19 mouse cellular contexts compared by ENCODE assay signal in genomic region chr11:86573646-86574231, GRCm38 (mm10). TPM values are rescaled to one million over a fixed set of nuclear protein-coding genes. Genes with fewer than 3 reads are reported as not detected.
DNase-seq lines count a peak whose midpoint lies in the region; ATAC-seq lines count a peak whose summit lies in the region.
"Had no signal": no experiment of that assay in that cellular context is flagged by ENCODE, and none has a peak within 500 bp of the region (broad histone marks: within the 10 kb centered on the region; RNA-seq: fewer than 3 reads in every experiment).

No protein-coding gene starts in this region.

- 0 out of 2 replicates have a peak overlapping the region, but pooled peaks have one; percentile 41 for H3K27ac ChIP-seq in liver, embryonic 15.5 days (replicated peaks)
- H3K27ac ChIP-seq: embryonic facial prominence, embryonic 15.5 days; forebrain, embryonic 13.5 days; heart, adult 2 months; layer of hippocampus, adult 2 months had no signal

- H3K9me3 ChIP-seq in liver, embryonic 15.5 days (replicated peaks), result no peaks in the 10 kb centered on the region
- H3K9me3 ChIP-seq: embryonic facial prominence, embryonic 15.5 days; forebrain, embryonic 13.5 days had no signal

- H3K36me3 ChIP-seq in liver, embryonic 15.5 days (replicated peaks), result no peaks in the 10 kb centered on the region
- H3K36me3 ChIP-seq: embryonic facial prominence, embryonic 15.5 days had no signal

- no peak overlapping the region for H3K9ac ChIP-seq in liver, embryonic 15.5 days
- H3K9ac ChIP-seq: embryonic facial prominence, embryonic 15.5 days; forebrain, embryonic 13.5 days; lung, embryonic 14.5 days had no signal

- H3K4me3 ChIP-seq in liver, embryonic 15.5 days (replicated peaks), result no peak overlapping the region
- H3K4me3 ChIP-seq: embryonic facial prominence, embryonic 15.5 days; forebrain, embryonic 13.5 days; heart, adult 2 months; layer of hippocampus, adult 2 months had no signal

- H3K27me3 ChIP-seq in liver, embryonic 15.5 days, result no peaks in the 10 kb centered on the region
- H3K27me3 ChIP-seq: embryonic facial prominence, embryonic 15.5 days; forebrain, embryonic 13.5 days had no signal

- DNase-seq in gastrocnemius, postnatal 25 days, result peak; percentile 43
- no peak for DNase-seq in gastrocnemius, postnatal 4 days (ENCODE audit: low spot score in 2 of 2)
- no peak for DNase-seq in liver
- DNase-seq in induced T-regulatory cell, adult 2 months (ENCODE audit: low read depth), result peak; percentile 85
- peak; percentile 52 for DNase-seq in thymus, postnatal 25 days
- no peak for DNase-seq in urinary bladder, postnatal 36 days (ENCODE audit: low spot score in 2 of 2)
- DNase-seq in spleen, adult 18-20 months, result no peak
- DNase-seq: adrenal gland, adult 8-10 months; cerebellum, adult 2 months; heart, adult 2 months; heart, postnatal 10 days; lung, embryonic 14.5 days; midbrain, embryonic 14.5 days; right cerebral cortex, adult 18-20 months had no signal

- peaks cover 45% of the 10 kb centered on the region for H3K4me1 ChIP-seq in liver, embryonic 15.5 days (replicated peaks)

- ATAC-seq in liver, embryonic 15.5 days (ENCODE audit: insufficient read depth), result no peak
- ATAC-seq: forebrain, embryonic 13.5 days; hindbrain, embryonic 16.5 days had no signal

- no peak overlapping the region for H3K4me2 ChIP-seq in liver, embryonic 15.5 days
- H3K4me2 ChIP-seq: embryonic facial prominence, embryonic 15.5 days; forebrain, embryonic 13.5 days; lung, embryonic 14.5 days had no signal

- 79% methylated on average over 6 of the region's 6 CpGs for WGBS in liver, embryonic 15.5 days (ENCODE audit: insufficient replicate concordance)

RNA-seq across cellular contexts. Expression of gene Tubd1, which starts 28.9 kb away (rescaled TPM):
- 1 to 10 TPM; 5.5 to 6.4 TPM for total RNA-seq in gastrocnemius, postnatal 25 days (2021)
- 1 to 10 TPM; 5.0 to 5.2 TPM for total RNA-seq in gastrocnemius, postnatal 4 days (2021)
- 9.8 and 9.9 TPM in 2 replicates for polyA plus RNA-seq in liver, embryonic 15.5 days (2015; fragmentation: Nextera tagmentation; extraction: Ambion mirVana)

RNA-seq across cellular contexts. Expression of gene Rps6kb1, which starts 29.1 kb away (rescaled TPM):
- 10 to 100 TPM; 19.0 to 20.2 TPM for total RNA-seq in gastrocnemius, postnatal 25 days (2021)
- total RNA-seq in gastrocnemius, postnatal 4 days (2021), result 10 to 100 TPM; 50.5 to 56.8 TPM
- polyA plus RNA-seq in liver, embryonic 15.5 days (2015; fragmentation: Nextera tagmentation; extraction: Ambion mirVana), result 18.9 and 23.5 TPM in 2 replicates

Comparison
In these comparisons a context has a peak if more than half of its experiments do, and no peak if none do; other contexts are left out.
1. DNase-seq: peak in gastrocnemius, postnatal 25 days (single experiment), induced T-regulatory cell, adult 2 months (single experiment) and thymus, postnatal 25 days (single experiment); none in gastrocnemius, postnatal 4 days (0 of 2), liver (single experiment), urinary bladder, postnatal 36 days (0 of 2) and spleen, adult 18-20 months (0 of 2).